Mouse (Mus musculus) intestine, embryonic 16.5 days (tissue): ENCODE results near the gene Trpc3. TPM values are rescaled to one million over a fixed set of nuclear protein-coding genes. Genes with fewer than 3 reads are reported as not detected.

ENCODE experiments used
- ATAC-seq: fragments of 200-750 bp; cut with Nextera tagmentation; 2 replicates; pipeline ENCODE4 v1.8.0; 2017; ENCODE audit warnings: moderate TSS enrichment, moderate library complexity
- H3K27ac ChIP-seq: fragments of 300-500 bp; sonication (generic); 2 replicates; pipeline ENCODE4 v1.5.1; 2014; ENCODE audit warnings: mild to moderate bottlenecking, low read length
- H3K27me3 ChIP-seq: fragments of 300-500 bp; sonication (generic); replicated peaks from 2 replicates; pipeline ENCODE4 v1.6.1; 2014; ENCODE audit warnings: low read length, control low read depth, mixed read lengths; ENCODE audit not compliant: control insufficient read depth, insufficient read depth
- H3K36me3 ChIP-seq: fragments of 300-500 bp; sonication (generic); 2 replicates; pipeline ENCODE4 v1.6.1; 2014; ENCODE audit warnings: low read length, control low read depth; ENCODE audit not compliant: control insufficient read depth, insufficient read depth
- H3K4me1 ChIP-seq: fragments of 300-500 bp; sonication (generic); 2 replicates; pipeline ENCODE4 v1.6.1; 2014; ENCODE audit warnings: low read length, control low read depth, mixed read lengths; ENCODE audit not compliant: control insufficient read depth, insufficient read depth
- H3K4me2 ChIP-seq: fragments of 300-500 bp; sonication (generic); 2 replicates; pipeline ENCODE4 v1.6.1; 2014; ENCODE audit warnings: low read depth, low read length, control low read depth
- H3K4me3 ChIP-seq: fragments of 300-500 bp; sonication (generic); 2 replicates; pipeline ENCODE4 v1.5.1; 2014; ENCODE audit warnings: mild to moderate bottlenecking, low read length
- H3K9ac ChIP-seq: fragments of 300-500 bp; sonication (generic); 2 replicates; pipeline ENCODE4 v1.6.1; 2014; ENCODE audit warnings: low read depth, low read length
- H3K9me3 ChIP-seq: fragments of 300-500 bp; sonication (generic); 2 replicates; pipeline ENCODE4 v1.6.1; 2016; ENCODE audit warnings: low read length, control low read depth; ENCODE audit not compliant: control insufficient read depth
- WGBS: fragments of 180-500 bp; shearing (Covaris S2); extraction: QIAGEN DNeasy Blood & Tissue Kit; methylation state at CpG from one replicate; pipeline ENCODE4 v1.1.7; 2014; 5-methylcytosine and 5-hydroxymethylcytosine counted together
- polyA plus RNA-seq: library from polyadenylated mRNA; unstranded; fragments of >200 nt; fragmentation: Nextera tagmentation; extraction: Ambion mirVana; gene quantifications from 2 replicates; pipeline ENCODE4 v1.2.1, GENCODE M21; 2015

Trpc3 gene
- polyA plus RNA-seq, result 1.7 and 3.7 TPM in 2 replicates

GRCm38 (mm10) chr3:36689392-36690291, at the start of gene Trpc3:
Gene Trpc3 (minus strand): TSS chr3:36690167.
- Histone ChIP-seq H3K4me2 (peak within 1 kb of the TSS; percentile 91), H3K9ac (peak within 1 kb of the TSS; percentile 71), H3K9me3 (no peaks in the 10 kb centered on the region), H3K4me1 (0 out of 2 replicates have a peak, but pooled peaks cover 5% of the 10 kb centered on the region), H3K27me3 (peaks cover 5% of the 10 kb centered on the region), H3K27ac (no peak within 1 kb of the TSS), H3K36me3 (no peaks in the 10 kb centered on the region), H3K4me3 (peak within 1 kb of the TSS; percentile 63)
- ATAC-seq, result peak; percentile 89
- WGBS, result under 1% methylated on average over 87 of the region's 91 CpGs

GRCm38 (mm10) chr3:36738071-36738470, 48.1 kb upstream of the Trpc3 start:
- WGBS, result 56% methylated on average over 4 of the region's 4 CpGs
- Histone ChIP-seq H3K4me2 (no peak overlapping the region), H3K27me3 (no peaks in the 10 kb centered on the region), H3K27ac (no peak overlapping the region), H3K9me3 (no peaks in the 10 kb centered on the region), H3K4me3 (no peak overlapping the region), H3K9ac (no peak overlapping the region), H3K4me1 (no peaks in the 10 kb centered on the region), H3K36me3 (no peaks in the 10 kb centered on the region)
- ATAC-seq, result no peak

- H3K4me1 ChIP-seq, result no peaks in the 10 kb centered on the region
- H3K9ac ChIP-seq, result no peak overlapping the region
- H3K4me3 ChIP-seq, result no peak overlapping the region
- H3K27me3 ChIP-seq, result no peaks in the 10 kb centered on the region
- no peaks in the 10 kb centered on the region for H3K36me3 ChIP-seq
- H3K9me3 ChIP-seq, result no peaks in the 10 kb centered on the region
- WGBS, result 85% methylated on average over 4 of the region's 4 CpGs
- no peak for ATAC-seq
- H3K4me2 ChIP-seq, result no peak overlapping the region
- H3K27ac ChIP-seq, result no peak overlapping the region
Measured at GRCm38 (mm10) chr3:36733075-36733474, 43.1 kb upstream of the Trpc3 start.

GRCm38 (mm10) chr3:36726545-36726944, 36.6 kb upstream of the Trpc3 start:
- 81% methylated on average over 8 of the region's 8 CpGs for WGBS
- H3K4me1 ChIP-seq, result no peaks in the 10 kb centered on the region
- H3K9ac ChIP-seq, result no peak overlapping the region
- no peaks in the 10 kb centered on the region for H3K27me3 ChIP-seq
- H3K36me3 ChIP-seq, result no peaks in the 10 kb centered on the region
- H3K9me3 ChIP-seq, result no peaks in the 10 kb centered on the region
- no peak overlapping the region for H3K4me3 ChIP-seq
- no peak for ATAC-seq
- H3K27ac ChIP-seq, result no peak overlapping the region
- no peak overlapping the region for H3K4me2 ChIP-seq

- H3K9ac ChIP-seq, result no peak overlapping the region
- WGBS, result 79% methylated on average over 3 of the region's 3 CpGs
- no peaks in the 10 kb centered on the region for H3K4me1 ChIP-seq
- no peak overlapping the region for H3K4me3 ChIP-seq
- no peaks in the 10 kb centered on the region for H3K36me3 ChIP-seq
- H3K4me2 ChIP-seq, result no peak overlapping the region
- no peak overlapping the region for H3K27ac ChIP-seq
- no peak for ATAC-seq
- no peaks in the 10 kb centered on the region for H3K9me3 ChIP-seq
- H3K27me3 ChIP-seq, result no peaks in the 10 kb centered on the region
Measured at GRCm38 (mm10) chr3:36721850-36722249, 31.9 kb upstream of the Trpc3 start.

GRCm38 (mm10) chr3:36709521-36709920, 19.6 kb upstream of the Trpc3 start:
- Histone ChIP-seq H3K4me1 (no peaks in the 10 kb centered on the region), H3K9me3 (no peaks in the 10 kb centered on the region), H3K27ac (no peak overlapping the region), H3K36me3 (no peaks in the 10 kb centered on the region), H3K9ac (no peak overlapping the region), H3K4me2 (no peak overlapping the region), H3K27me3 (no peaks in the 10 kb centered on the region), H3K4me3 (no peak overlapping the region)
- no peak for ATAC-seq
- 81% methylated on average over 3 of the region's 3 CpGs for WGBS

GRCm38 (mm10) chr3:36690292-36690650, 304 bp upstream of the Trpc3 start:
- Histone ChIP-seq H3K4me1 (0 out of 2 replicates have a peak, but pooled peaks cover 5% of the 10 kb centered on the region), H3K36me3 (no peaks in the 10 kb centered on the region), H3K4me2 (peak overlapping the region; percentile 91), H3K27ac (no peak overlapping the region), H3K27me3 (peaks cover 5% of the 10 kb centered on the region), H3K9me3 (no peaks in the 10 kb centered on the region), H3K9ac (peak overlapping the region; percentile 71; the same call in 1 of the 2 replicates), H3K4me3 (peak overlapping the region; percentile 63)
- WGBS, result 17% methylated on average over 7 of the region's 7 CpGs
- no peak for ATAC-seq

- H3K4me2 ChIP-seq, result peak overlapping the region; percentile 91
- H3K4me1 ChIP-seq, result 0 out of 2 replicates have a peak, but pooled peaks cover 5% of the 10 kb centered on the region
- H3K36me3 ChIP-seq, result no peaks in the 10 kb centered on the region
- H3K9me3 ChIP-seq, result no peaks in the 10 kb centered on the region
- no peak overlapping the region for H3K9ac ChIP-seq
- 3% methylated on average over 21 of the region's 21 CpGs for WGBS
- peak overlapping the region; percentile 63 for H3K4me3 ChIP-seq
- H3K27me3 ChIP-seq, result peaks cover 5% of the 10 kb centered on the region
- H3K27ac ChIP-seq, result no peak overlapping the region
- peak; percentile 67 for ATAC-seq
Measured at GRCm38 (mm10) chr3:36688874-36689273, 1.1 kb downstream of the Trpc3 start.

- Histone ChIP-seq H3K4me3 (no peak overlapping the region), H3K9me3 (no peaks in the 10 kb centered on the region), H3K27me3 (no peaks in the 10 kb centered on the region), H3K36me3 (no peaks in the 10 kb centered on the region), H3K27ac (no peak overlapping the region), H3K4me1 (no peaks in the 10 kb centered on the region), H3K4me2 (no peak overlapping the region), H3K9ac (no peak overlapping the region)
- no peak for ATAC-seq
- 76% methylated on average over 1 of the region's 1 CpGs for WGBS
Measured at GRCm38 (mm10) chr3:36675822-36676221, 14.1 kb downstream of the Trpc3 start.
